Mouse (Mus musculus) liver, adult 2 months (tissue): ENCODE results near the gene Psmd5.

Experiments
- CTCF ChIP-seq: fragments of 200-500 bp; IDR thresholded peaks from 2 replicates; pipeline ENCODE4 v1.5.1; 2011; ENCODE audit warnings: low read depth, low read length, control low read depth
- POLR2A ChIP-seq: fragments of 200-500 bp; IDR thresholded peaks from 2 replicates; pipeline ENCODE4 v1.6.1; 2011; ENCODE audit warnings: low read length, control low read depth; ENCODE audit not compliant: insufficient read depth; ENCODE audit errors: extremely low read depth

GRCm38 (mm10) chr2:34884186-34884585, 9.4 kb upstream of the Psmd5 start:
- TF ChIP-seq CTCF (no peak), POLR2A (no peak)
